Mouse (Mus musculus): ENCODE data around the gene Arid1b.

DNA sequence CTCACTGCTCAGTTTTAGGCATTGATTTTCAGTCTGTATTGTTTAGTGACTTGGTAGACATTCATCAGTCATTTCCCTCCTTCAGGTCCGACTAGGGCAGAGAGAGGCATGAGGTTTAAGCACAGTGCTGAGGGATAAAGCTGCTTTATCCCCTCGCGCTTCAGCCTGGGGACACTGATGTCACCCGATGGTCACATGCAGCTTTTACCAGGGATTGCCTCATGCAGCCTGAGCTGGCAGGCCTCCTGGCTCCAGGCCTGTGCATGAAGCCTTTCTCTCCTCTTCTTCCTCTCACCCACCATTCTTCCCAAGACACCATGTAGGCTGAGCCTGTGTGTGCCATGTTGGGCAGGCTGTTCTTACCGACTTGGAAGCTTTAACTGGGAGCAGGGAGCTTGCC is 84.4 kb downstream of the Arid1b start:
- TF ChIP-seq GATA1 (IDR thresholded peaks at IDR 0.05; ENCODE audit: borderline replicate concordance, low read length) (no peak), FLI1 (IDR thresholded peaks at IDR 0.05; ENCODE audit: low read length) (no peak)

All from megakaryocyte, embryonic 14.5 days (primary cell).